Mouse (Mus musculus): ENCODE measurements around the gene Tead3.
A peak's percentile ranks its signal among the peaks of the same experiment; 100 is the strongest.

Gene Tead3

DNA sequence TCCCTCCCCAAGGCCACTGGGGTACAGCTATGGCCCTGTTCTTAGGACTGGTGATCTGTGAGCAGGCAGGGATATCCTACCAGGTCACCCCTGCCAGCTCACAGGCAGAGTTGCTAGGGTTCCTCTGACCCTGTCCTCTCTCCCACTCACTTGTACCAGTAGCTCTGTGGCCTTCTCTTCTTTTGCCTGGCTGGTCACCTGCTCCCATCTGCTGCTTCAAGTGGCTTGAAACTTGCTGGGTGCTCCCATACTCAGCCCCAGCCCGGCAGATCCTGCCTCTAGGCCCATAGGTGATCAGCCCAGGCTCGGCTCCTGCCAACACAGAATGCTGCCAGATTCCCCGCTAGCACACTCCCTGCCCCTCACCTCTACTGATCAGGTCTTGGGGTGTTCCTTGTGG is 49.8 kb downstream of the Tead3 start:
- no peak for DNase-seq

- no peak for DNase-seq
Observed at GRCm38 (mm10) chr17:28300323-28300722, 50.3 kb downstream of the Tead3 start.

GRCm38 (mm10) chr17:28299669-28300320 is 50.8 kb downstream of the Tead3 start:
- DNase-seq: no peak

GRCm38 (mm10) chr17:28298888-28299287 is 51.7 kb downstream of the Tead3 start:
- DNase-seq: no peak

GRCm38 (mm10) chr17:28294449-28295333 is 55.9 kb downstream of the Tead3 start:
- no peak for DNase-seq

GRCm38 (mm10) chr17:28293716-28294115 is 56.9 kb downstream of the Tead3 start:
- DNase-seq: no peak

DNA sequence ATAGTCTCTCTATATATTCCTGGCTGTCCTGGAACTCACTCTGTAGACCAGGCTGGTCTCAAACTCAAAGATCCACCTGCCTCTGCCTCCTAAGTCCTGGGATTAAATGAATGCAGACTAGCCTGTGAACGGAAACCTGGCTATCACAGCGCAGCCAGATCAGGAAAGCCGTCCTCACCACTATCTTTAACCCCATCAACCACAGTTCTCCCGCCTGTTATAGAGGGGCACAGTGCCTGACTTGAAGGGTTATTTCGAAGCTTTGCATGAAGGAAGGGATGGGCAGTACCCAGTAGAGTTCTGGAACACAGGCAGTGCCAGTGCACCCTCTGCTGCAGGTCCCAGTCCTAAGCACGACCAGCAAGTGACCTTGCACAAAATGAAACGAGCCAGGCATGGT is 59.3 kb downstream of the Tead3 start:
- DNase-seq: no peak

DNA sequence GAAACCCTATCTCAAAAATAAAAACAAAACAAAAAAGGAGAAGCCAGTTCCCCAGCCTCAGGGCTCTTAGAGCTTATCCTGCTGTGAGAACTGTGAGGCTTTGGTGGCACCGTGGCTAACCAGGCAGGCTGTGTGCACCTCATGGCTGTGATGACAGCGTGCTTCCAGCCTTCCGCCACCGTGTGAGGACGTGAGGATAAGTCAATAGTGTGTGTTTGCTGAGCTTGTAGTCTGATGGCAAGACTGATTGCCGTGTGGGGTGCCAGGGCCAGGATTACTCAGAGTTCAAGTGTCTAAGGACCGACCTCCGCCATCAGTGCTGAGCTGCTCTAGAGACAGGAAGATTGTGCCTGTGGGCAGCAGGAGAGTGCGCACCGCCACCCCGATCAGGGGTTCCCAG is 59.9 kb downstream of the Tead3 start:
- no peak for DNase-seq

- DNase-seq: peak; percentile 96
Observed at GRCm38 (mm10) chr17:28290262-28290661, 60.4 kb downstream of the Tead3 start.

DNA sequence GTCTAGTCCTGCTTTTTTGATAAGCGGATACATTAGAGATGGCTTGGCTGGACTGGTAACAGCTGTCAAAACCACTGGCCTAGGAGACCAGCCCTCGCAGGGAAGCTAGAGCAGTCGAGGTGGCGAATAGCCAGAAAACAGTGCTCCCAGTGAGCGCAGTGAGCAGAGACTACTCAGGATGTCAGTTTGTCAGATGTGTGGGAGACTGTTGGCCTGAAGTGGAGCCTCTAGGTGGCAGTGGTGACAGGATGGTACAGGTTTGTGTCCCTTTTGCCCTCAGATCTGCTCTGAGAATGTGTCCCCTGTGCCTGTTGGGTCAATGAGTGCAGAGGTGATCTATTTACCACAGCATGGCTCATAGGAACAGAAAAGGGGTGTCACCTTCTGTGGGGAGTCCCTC is 62.6 kb downstream of the Tead3 start:
- DNase-seq: no peak

DNA sequence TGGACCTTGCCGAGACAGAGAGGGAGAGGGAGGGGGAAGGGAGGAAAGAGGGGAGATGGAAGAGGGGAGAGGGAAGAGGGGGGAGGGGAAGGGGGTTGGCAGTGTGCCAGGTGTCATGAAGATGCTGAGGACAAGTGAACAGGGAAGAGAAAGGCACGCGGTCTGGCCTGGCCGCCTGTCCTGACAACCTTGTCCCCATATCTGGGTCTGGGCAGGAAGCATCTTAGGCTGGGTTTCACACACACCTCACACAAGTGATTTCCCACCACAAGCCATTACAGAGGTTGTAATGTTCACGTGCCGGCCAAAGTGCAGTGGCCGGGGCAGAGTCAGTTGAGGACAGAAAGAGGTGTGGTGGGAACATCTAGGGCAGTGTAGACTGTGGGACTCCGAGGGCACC is 63.0 kb downstream of the Tead3 start:
- DNase-seq: peak; percentile 78

DNA sequence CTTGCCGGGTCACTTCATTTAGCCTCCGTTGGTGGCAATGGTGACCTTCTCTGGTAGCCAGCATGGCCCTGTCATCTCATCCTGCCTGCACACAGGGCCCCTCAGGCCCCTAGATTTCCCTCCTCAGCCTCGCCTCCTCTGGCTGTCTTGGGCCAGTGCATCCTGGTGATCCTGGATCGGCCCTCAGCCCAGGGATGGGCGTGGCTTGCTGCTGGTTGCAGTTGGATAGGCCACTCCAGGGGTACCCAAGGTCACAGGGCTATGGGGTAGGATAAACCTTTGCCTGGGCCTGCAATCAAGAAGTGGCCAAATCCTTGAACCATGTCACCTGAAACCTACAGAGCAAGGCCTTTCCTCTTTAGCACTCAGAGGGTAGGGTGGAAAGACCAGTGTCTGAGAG is 63.7 kb downstream of the Tead3 start:
- peak; percentile 60 for DNase-seq

DNA sequence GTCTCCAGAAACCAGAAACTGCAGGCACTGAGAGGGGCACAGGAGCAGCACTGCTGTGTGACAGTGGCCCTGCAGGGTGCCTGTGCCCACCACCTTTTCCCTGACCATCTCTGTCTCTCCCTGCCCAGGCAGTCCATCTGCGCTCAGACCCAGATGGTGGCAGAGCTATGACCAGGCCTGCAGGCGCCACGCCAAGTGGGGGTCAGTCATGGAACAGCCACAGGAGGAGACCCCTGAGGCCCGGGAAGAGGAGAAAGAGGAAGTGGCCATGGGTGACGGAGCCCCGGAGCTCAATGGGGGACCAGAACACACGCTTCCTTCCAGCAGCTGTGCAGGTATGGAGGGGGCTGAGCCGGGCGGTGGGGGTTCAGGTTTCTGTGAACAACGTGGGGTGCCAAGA is 64.5 kb downstream of the Tead3 start:
- DNase-seq: no peak

GRCm38 (mm10) chr17:28283199-28283598 is 67.4 kb downstream of the Tead3 start:
- no peak for DNase-seq

DNA sequence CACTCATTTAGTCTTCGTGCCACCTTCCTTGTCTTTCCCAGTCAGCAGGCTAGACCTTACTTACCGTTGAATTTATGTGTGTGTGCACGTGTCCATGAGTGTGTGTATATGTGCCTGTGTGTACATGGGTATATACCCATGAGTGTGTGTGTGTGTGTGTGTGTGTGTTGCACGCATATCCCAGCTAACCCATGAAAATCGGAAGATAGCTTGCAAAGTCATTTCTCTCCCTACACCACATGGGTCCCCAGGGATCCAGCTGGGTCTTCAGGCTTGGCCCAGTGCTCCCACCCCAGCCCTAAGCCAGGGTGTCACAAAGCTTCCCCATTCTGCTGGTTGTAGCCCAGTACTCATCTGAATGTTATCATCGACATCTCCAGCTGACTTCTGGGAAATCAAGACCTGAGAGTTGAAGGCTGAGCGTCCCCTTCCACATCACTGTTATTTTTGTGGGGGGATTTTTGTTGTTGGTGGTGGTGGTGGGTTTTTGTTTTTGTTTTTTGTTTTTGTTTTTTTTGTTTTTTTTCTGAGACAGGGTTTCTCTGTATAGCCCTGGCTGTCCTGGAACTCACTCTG is 68.7 kb downstream of the Tead3 start:
- no peak for DNase-seq

Measured in kidney, adult 9 months (tissue).